Mouse (Mus musculus): ENCODE measurements around the gene Hipk2. TPM values are rescaled to one million over a fixed set of nuclear protein-coding genes. Genes with fewer than 3 reads are reported as not detected.

The Hipk2 gene
- polyA plus RNA-seq, 1 experiment: 39.5 TPM

DNA sequence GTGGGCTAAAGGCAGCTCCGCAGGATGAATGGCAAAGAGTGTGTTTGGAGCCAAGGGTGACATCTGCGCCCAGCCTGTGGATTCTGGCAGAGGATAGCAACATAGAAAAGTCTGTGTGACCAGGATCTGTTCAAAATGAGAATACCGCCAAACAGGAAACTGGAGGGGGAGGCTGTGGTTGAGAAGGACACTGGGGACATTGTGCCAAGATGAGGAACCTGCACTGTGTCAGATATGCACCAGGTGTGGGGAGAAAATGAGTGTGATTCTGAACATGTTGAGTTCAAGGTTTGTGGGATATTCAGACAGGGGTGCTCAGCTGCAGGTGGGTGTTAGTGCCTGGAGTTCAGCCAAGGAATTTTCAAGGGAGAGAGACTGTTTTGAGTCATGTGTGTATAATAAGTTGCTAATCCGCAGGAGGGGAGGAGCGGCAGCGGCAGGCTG lies 6.8 kb upstream of the Hipk2 start:
- Histone ChIP-seq H3K27ac (ENCODE audit: control insufficient read depth, insufficient read depth, low read depth, low read length, poor library complexity) (no peak overlapping the region), H3K4me1 (ENCODE audit: control insufficient read depth, insufficient read depth, low read length) (peaks cover 3% of the 10 kb centered on the region; the same call in 1 of the 2 replicates), H3K4me3 (replicated peaks; ENCODE audit: control insufficient read depth, low read depth, low read length) (no peak overlapping the region)
- WGBS: 39% methylated on average over 6 of the region's 6 CpGs
- TF ChIP-seq POLR2A (IDR thresholded peaks at IDR 0.05; ENCODE audit: borderline replicate concordance, control insufficient read depth, low read depth, low read length) (no peak), CTCF (IDR thresholded peaks at IDR 0.05; ENCODE audit: control insufficient read depth, insufficient read depth, low read length) (no peak)

DNA sequence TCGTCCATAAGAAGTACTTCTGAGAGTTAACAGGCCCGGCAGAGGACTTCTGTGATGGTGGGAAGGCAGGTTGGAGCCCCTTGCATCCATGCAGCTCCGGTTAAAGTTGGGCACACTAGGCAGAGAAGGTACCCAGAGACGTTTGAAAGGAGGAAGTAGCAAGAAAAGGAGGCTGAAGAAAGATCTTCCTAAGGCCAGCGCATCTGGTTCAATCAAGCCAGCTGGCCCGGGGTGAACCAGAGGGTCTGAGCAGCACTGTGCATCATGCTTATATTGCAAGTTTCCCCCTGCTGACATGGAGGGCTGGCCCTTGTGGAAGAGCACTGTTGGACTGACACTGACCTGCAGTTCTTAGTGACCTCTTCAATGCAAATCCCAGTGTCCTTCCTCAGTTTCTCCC lies 6.0 kb upstream of the Hipk2 start:
- peaks cover 3% of the 10 kb centered on the region; the same call in 1 of the 2 replicates for H3K4me1 ChIP-seq (ENCODE audit: control insufficient read depth, insufficient read depth, low read length)
- 26% methylated on average over 6 of the region's 6 CpGs for WGBS
- H3K27ac ChIP-seq (ENCODE audit: control insufficient read depth, insufficient read depth, low read depth, low read length, poor library complexity): no peak overlapping the region
- TF ChIP-seq POLR2A (IDR thresholded peaks at IDR 0.05; ENCODE audit: borderline replicate concordance, control insufficient read depth, low read depth, low read length): no peak
- no peak for TF ChIP-seq CTCF (IDR thresholded peaks at IDR 0.05; ENCODE audit: control insufficient read depth, insufficient read depth, low read length)
- no peak overlapping the region for H3K4me3 ChIP-seq (replicated peaks; ENCODE audit: control insufficient read depth, low read depth, low read length)

DNA sequence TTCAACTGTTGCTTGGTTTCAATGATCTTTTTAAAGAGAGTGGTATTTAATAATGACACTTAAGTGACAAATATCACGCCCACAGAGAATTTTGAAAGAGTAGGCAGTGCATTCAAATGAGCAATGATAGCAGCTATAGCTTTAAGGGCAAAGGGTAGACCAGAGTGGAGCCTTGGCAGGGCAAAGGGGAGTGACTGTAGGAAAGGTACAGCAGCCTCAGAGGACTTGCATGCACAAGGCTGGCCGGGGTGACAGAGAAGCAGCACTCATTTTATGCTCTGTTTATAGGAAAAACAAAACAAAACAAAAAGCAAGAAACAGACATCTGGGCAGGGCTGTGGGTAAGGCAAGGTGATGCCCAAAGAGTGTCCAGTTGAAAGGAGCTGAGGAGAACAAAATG lies 5.5 kb upstream of the Hipk2 start:
- TF ChIP-seq CTCF (IDR thresholded peaks at IDR 0.05; ENCODE audit: control insufficient read depth, insufficient read depth, low read length) (no peak), POLR2A (IDR thresholded peaks at IDR 0.05; ENCODE audit: borderline replicate concordance, control insufficient read depth, low read depth, low read length) (no peak)
- peaks cover 3% of the 10 kb centered on the region; the same call in 1 of the 2 replicates for H3K4me1 ChIP-seq (ENCODE audit: control insufficient read depth, insufficient read depth, low read length)
- WGBS: 66% methylated on average over 2 of the region's 2 CpGs
- no peak overlapping the region for H3K4me3 ChIP-seq (replicated peaks; ENCODE audit: control insufficient read depth, low read depth, low read length)
- H3K27ac ChIP-seq (ENCODE audit: control insufficient read depth, insufficient read depth, low read depth, low read length, poor library complexity): no peak overlapping the region

DNA sequence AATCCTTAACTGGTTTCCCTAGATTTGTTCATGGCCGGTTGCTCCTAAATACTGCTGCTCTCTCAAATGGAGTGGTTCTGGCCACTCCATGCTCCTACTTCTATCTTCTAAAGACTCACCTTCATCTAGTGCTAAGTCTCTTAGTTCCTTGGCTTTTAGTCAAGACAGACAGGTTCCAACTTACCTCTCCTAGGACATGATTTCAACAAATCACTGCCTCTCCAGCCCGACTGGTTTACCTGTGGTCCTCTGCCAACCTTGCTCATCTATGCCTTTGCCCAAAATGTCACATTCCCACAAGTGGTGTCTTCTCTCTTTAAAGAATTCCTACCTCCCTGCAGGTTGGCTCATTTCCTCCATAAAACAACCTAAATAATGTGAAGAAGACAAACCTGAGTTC lies 1.7 kb upstream of the Hipk2 start:
- Histone ChIP-seq H3K27ac (ENCODE audit: control insufficient read depth, insufficient read depth, low read depth, low read length, poor library complexity) (no peak overlapping the region), H3K4me1 (ENCODE audit: control insufficient read depth, insufficient read depth, low read length) (peaks cover 3% of the 10 kb centered on the region; the same call in 1 of the 2 replicates), H3K4me3 (replicated peaks; ENCODE audit: control insufficient read depth, low read depth, low read length) (no peak overlapping the region)
- 91% methylated on average over 2 of the region's 2 CpGs for WGBS
- TF ChIP-seq POLR2A (IDR thresholded peaks at IDR 0.05; ENCODE audit: borderline replicate concordance, control insufficient read depth, low read depth, low read length): no peak
- no peak for TF ChIP-seq CTCF (IDR thresholded peaks at IDR 0.05; ENCODE audit: control insufficient read depth, insufficient read depth, low read length)

DNA sequence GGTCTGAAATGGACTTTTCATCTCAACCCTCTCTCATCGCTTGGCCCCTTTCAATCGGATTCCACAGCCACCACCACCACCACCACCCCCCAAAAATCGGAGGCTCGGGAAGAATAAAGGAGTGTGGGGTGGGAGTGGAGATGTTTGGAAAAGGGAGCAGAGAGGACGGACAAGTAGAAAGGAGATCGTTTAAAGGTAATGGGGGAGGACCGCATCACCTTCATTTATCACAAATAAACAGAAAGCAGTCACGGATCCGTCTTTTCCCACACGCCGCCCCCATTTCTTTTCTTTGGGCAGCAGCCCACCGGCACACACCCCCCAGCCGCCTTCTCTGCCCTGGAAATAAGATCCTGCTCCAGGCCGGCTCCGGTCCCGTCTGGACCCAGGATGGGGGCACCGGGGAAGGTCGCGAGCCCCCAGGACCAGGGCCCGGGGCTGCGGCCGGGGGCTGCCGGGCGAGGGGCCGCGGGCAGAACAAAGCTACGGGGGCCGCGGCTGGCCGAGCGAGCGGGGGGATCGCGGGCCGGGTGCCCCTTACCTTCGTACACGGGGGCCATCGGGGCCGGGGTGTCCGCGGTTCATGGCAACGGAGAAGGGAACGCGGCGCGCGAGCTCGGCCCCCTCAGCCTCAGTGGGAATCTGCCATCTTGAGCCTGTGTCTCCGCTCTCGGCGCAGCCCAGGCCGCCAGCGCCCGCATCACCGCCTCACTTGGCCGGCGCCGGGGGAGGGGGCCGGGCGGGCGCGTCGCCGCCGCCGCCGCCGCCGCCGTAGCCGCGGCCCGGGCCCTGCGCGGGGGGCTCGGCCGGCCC lies 501 bp downstream of the Hipk2 start, which contains the start of gene Tbxas1:
Gene Tbxas1, plus strand, starts transcription at position 147 of the 813 bp plus-strand sequence.
- peak within 1 kb of the TSS; percentile 83 for H3K4me3 ChIP-seq (replicated peaks; ENCODE audit: control insufficient read depth, low read depth, low read length)
- peaks cover 4% of the 10 kb centered on the region for H3K4me1 ChIP-seq (ENCODE audit: control insufficient read depth, insufficient read depth, low read length)
- TF ChIP-seq POLR2A (IDR thresholded peaks at IDR 0.05; ENCODE audit: borderline replicate concordance, control insufficient read depth, low read depth, low read length): 0 out of 2 replicates have a peak, but pooled peaks have one; percentile 18
- no peak for TF ChIP-seq CTCF (IDR thresholded peaks at IDR 0.05; ENCODE audit: control insufficient read depth, insufficient read depth, low read length)
- WGBS: 5% methylated on average over 76 of the region's 77 CpGs
- peak within 1 kb of the TSS; percentile 97 for H3K27ac ChIP-seq (ENCODE audit: control insufficient read depth, insufficient read depth, low read depth, low read length, poor library complexity)

DNA sequence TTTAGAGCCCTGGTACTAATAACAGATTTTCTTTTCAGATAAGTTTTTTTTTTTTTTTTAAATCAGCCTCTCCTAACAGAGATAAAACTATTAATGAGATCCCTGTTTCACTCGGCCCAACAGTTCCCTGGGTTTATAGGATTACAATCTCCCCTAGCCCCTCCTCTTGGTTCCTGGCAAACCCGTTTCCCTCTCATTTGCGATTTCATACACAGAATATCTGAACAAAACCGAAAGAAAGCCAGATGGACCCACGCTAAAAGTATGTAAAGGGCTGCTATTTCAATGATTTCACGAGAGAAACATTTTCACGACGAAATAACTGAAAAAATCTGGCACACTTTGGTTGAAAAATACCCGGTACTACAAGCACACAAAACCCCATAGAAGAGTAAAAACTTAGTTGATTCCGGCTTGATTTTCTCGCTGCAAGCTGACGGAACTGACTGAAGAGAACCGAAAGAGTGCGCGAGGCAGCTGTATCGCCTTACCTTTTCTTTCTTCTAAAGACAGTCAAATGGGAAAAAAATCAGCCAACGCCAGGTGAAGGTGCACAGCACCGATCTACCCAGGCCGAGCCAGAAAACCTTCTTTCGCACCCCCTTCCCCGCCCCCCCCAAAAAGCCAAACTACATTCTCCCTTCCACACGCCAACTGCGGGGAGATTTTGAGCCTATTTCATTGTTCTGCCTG lies 1.3 kb downstream of the Hipk2 start:
- WGBS: under 1% methylated on average over 23 of the region's 23 CpGs
- peaks cover 4% of the 10 kb centered on the region for H3K4me1 ChIP-seq (ENCODE audit: control insufficient read depth, insufficient read depth, low read length)
- peak overlapping the region; percentile 97 for H3K27ac ChIP-seq (ENCODE audit: control insufficient read depth, insufficient read depth, low read depth, low read length, poor library complexity)
- TF ChIP-seq POLR2A (IDR thresholded peaks at IDR 0.05; ENCODE audit: borderline replicate concordance, control insufficient read depth, low read depth, low read length) (no peak), CTCF (IDR thresholded peaks at IDR 0.05; ENCODE audit: control insufficient read depth, insufficient read depth, low read length) (no peak)
- H3K4me3 ChIP-seq (replicated peaks; ENCODE audit: control insufficient read depth, low read depth, low read length): peak overlapping the region; percentile 83

DNA sequence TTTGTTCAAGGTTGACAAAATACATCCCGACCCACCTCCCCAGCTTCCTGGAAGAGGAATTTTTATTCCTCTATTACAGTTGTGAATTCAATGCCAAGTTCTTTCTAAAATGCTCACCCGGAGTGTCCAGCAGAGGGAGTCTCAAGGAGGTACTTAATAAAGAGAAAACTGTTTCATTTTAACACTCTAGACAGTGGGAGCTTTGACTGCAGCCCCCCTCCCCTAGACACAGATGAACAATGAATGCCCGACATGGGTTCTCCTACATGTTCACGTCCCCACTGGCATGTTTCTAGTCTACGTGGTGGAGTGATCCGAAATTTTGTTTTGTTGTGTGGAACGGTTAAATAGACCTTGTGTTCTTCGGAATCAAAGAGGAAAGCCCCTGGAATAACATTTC lies 1.9 kb downstream of the Hipk2 start:
- Histone ChIP-seq H3K4me1 (ENCODE audit: control insufficient read depth, insufficient read depth, low read length) (peaks cover 4% of the 10 kb centered on the region), H3K27ac (ENCODE audit: control insufficient read depth, insufficient read depth, low read depth, low read length, poor library complexity) (peak overlapping the region; percentile 60; the same call in 1 of the 2 replicates), H3K4me3 (replicated peaks; ENCODE audit: control insufficient read depth, low read depth, low read length) (peak overlapping the region; percentile 81)
- TF ChIP-seq POLR2A (IDR thresholded peaks at IDR 0.05; ENCODE audit: borderline replicate concordance, control insufficient read depth, low read depth, low read length): no peak
- no peak for TF ChIP-seq CTCF (IDR thresholded peaks at IDR 0.05; ENCODE audit: control insufficient read depth, insufficient read depth, low read length)
- WGBS: 3% methylated on average over 8 of the region's 8 CpGs

DNA sequence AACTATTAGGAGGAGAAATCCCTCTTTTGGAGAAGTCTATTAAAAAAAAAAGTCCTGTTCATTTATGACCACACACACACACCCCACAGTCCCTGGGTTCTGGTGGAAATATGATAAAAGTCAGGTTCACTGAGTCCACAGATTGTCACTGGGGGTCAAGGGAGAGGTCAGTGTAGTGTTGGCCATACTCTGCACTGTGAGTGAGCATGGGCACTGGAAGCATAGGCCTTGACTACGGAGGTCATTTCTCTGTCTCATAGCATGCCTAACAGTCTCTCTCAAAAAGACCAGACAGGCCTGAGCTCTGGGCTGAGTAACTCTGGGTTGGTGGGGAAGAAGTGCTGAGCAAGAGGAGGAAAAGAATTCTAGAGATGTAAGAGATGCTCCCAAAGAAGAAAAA lies 2.6 kb downstream of the Hipk2 start:
- no peak overlapping the region for H3K27ac ChIP-seq (ENCODE audit: control insufficient read depth, insufficient read depth, low read depth, low read length, poor library complexity)
- 83% methylated on average over 1 of the region's 1 CpGs for WGBS
- peaks cover 4% of the 10 kb centered on the region for H3K4me1 ChIP-seq (ENCODE audit: control insufficient read depth, insufficient read depth, low read length)
- TF ChIP-seq CTCF (IDR thresholded peaks at IDR 0.05; ENCODE audit: control insufficient read depth, insufficient read depth, low read length) (no peak), POLR2A (IDR thresholded peaks at IDR 0.05; ENCODE audit: borderline replicate concordance, control insufficient read depth, low read depth, low read length) (no peak)
- H3K4me3 ChIP-seq (replicated peaks; ENCODE audit: control insufficient read depth, low read depth, low read length): peak overlapping the region; percentile 8

Measured in bone marrow, adult 2 months (tissue).